ENCODE assay signal across 8 mouse cellular contexts in the genomic region with DNA sequence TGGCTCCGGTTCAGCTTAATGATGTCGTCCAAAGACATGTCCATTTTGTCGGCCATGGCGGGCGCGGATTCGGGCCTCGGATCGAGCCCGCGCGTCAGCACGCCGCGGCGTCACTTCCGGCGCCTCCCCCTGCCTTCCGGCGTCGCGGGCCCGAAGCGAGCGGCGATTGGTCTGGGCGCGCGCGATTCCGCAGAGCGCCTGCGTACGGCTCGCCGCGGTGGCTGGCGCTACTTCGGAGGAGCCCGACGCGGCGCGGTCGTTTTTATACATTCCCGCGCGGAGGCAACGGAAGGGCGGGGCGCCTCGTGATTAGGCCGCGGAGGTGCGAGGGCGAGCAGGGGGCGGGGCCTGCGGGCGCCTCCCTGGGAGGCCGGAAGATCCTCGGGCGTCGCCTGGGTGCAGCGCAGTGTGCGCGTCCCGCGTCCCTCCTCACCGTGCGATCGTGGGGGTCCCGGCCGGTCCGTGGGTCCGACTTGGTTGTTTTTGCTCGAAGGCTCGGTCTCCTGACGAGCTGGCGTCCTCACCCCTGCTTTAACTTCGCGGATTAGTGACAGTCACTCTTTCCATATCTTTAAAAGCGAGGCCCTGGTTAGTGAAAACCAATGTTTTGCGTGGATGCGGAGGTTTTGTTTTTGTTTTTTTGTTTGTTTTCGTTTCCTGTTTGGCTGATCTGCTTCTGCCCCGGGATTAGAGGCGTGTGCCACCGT. TPM values are rescaled to one million over a fixed set of nuclear protein-coding genes. Genes with fewer than 3 reads are reported as not detected.
DNase-seq lines count a peak whose midpoint lies in the region; ATAC-seq and TF ChIP-seq lines count a peak whose summit lies in the region.

Gene Alyref, minus strand, starts transcription at position 83 of the 707 bp plus-strand sequence.
Gene Anapc11, plus strand, starts transcription at position 139 of the 707 bp plus-strand sequence.

- H3K4me2 ChIP-seq in forebrain, embryonic 16.5 days (ENCODE audit: low read length) = peak within 1 kb of the TSS; percentile 85
- peak within 1 kb of the TSS; percentile 93 for H3K4me2 ChIP-seq in lung, embryonic 14.5 days

- ATAC-seq in G1E (ENCODE audit: extremely low read depth, insufficient number of reproducible peaks, low FRiP score, poor library complexity, severe bottlenecking) = peak; percentile 84
- peak; percentile 100 for ATAC-seq in forebrain, embryonic 16.5 days
- ATAC-seq in lung, embryonic 14.5 days (ENCODE audit: insufficient read depth) = peak; percentile 98

- under 1% methylated on average over 84 of the region's 88 CpGs for WGBS in forebrain, embryonic 16.5 days
- under 1% methylated on average over 87 of the region's 88 CpGs for WGBS in lung, embryonic 14.5 days
- under 1% methylated on average over 88 of the region's 88 CpGs for WGBS in olfactory bulb, adult 2 months
- under 1% methylated on average over 88 of the region's 88 CpGs for WGBS in thymus, adult 2 months

- peak; percentile 98 for DNase-seq in G1E (ENCODE audit: low spot score)
- DNase-seq in cerebellum, adult 18-20 months = peak; percentile 92 to 97
- DNase-seq in heart, postnatal 36 days = peak; percentile 95
- peak; percentile 90 to 93 for DNase-seq in layer of hippocampus, adult 2 months (ENCODE audit: low spot score in 2 of 2)
- DNase-seq in lung, embryonic 14.5 days = peak; percentile 99
- DNase-seq in thymus, adult 2 months = peak; percentile 94

- H3K27me3 ChIP-seq in G1E (ENCODE audit: insufficient read depth, low read length) = no peaks in the 10 kb centered on the region
- H3K27me3 ChIP-seq in forebrain, embryonic 16.5 days (replicated peaks; ENCODE audit: control insufficient read depth, insufficient read depth, low read length) = no peaks in the 10 kb centered on the region
- no peaks in the 10 kb centered on the region for H3K27me3 ChIP-seq in lung, embryonic 14.5 days (ENCODE audit: insufficient read depth, low read length)
- H3K27me3 ChIP-seq in thymus, adult 2 months (ENCODE audit: control insufficient read depth, insufficient read depth, low read length) = no peaks in the 10 kb centered on the region

- H3K36me3 ChIP-seq in G1E (replicated peaks) = peaks cover 77% of the 10 kb centered on the region
- peaks cover 20% of the 10 kb centered on the region for H3K36me3 ChIP-seq in forebrain, embryonic 16.5 days (ENCODE audit: control insufficient read depth, insufficient read depth)
- H3K36me3 ChIP-seq in lung, embryonic 14.5 days (ENCODE audit: insufficient read depth) = peaks cover 68% of the 10 kb centered on the region
- H3K36me3 ChIP-seq in thymus, adult 2 months (ENCODE audit: control insufficient read depth, insufficient read depth, low read length) = peaks cover 24% of the 10 kb centered on the region

- H3K27ac ChIP-seq in forebrain, embryonic 16.5 days (ENCODE audit: low read length) = peak within 1 kb of the TSS; percentile 78
- H3K27ac ChIP-seq in layer of hippocampus, adult 2 months = peak within 1 kb of the TSS; percentile 88
- H3K27ac ChIP-seq in lung, embryonic 14.5 days (ENCODE audit: low read depth) = peak within 1 kb of the TSS; percentile 92
- H3K27ac ChIP-seq in olfactory bulb, adult 2 months (ENCODE audit: insufficient read depth, low read depth, low read length) = no peak within 1 kb of the TSS; the same call in 1 of the 2 replicates
- peak within 1 kb of the TSS; percentile 55 for H3K27ac ChIP-seq in thymus, adult 2 months (ENCODE audit: control insufficient read depth, insufficient read depth, low read length)

- peak within 1 kb of the TSS; percentile 95 for H3K4me3 ChIP-seq in G1E (ENCODE audit: low read depth, low read length)
- peak within 1 kb of the TSS; percentile 93 for H3K4me3 ChIP-seq in forebrain, embryonic 16.5 days (replicated peaks; ENCODE audit: low read length)
- peak within 1 kb of the TSS; percentile 78 for H3K4me3 ChIP-seq in layer of hippocampus, adult 2 months
- H3K4me3 ChIP-seq in lung, embryonic 14.5 days (ENCODE audit: low read depth, low read length) = peak within 1 kb of the TSS; percentile 99
- peak within 1 kb of the TSS; percentile 86 for H3K4me3 ChIP-seq in olfactory bulb, adult 2 months (ENCODE audit: insufficient read depth, low read depth, low read length)
- H3K4me3 ChIP-seq in thymus, adult 2 months (ENCODE audit: control insufficient read depth, insufficient read depth, low read length) = peak within 1 kb of the TSS; percentile 85

- intact Hi-C loops in heart, postnatal 36 days (cut with DNase I) = loop anchor here (2.0 kb wide), 1 partner anchor 16 kb away; no protein-coding TSS in a partner anchor

- peak within 1 kb of the TSS; percentile 94 for H3K9ac ChIP-seq in forebrain, embryonic 16.5 days (replicated peaks; ENCODE audit: low read depth, low read length)
- peak within 1 kb of the TSS; percentile 100 for H3K9ac ChIP-seq in lung, embryonic 14.5 days

- 0 out of 2 replicates have a peak, but pooled peaks have one; percentile 58 for TF ChIP-seq POLR2A in olfactory bulb, adult 2 months (IDR thresholded peaks at IDR 0.05; ENCODE audit: insufficient read depth, low read depth, low read length)
- TF ChIP-seq POLR2A in thymus, adult 2 months (IDR thresholded peaks at IDR 0.05; ENCODE audit: control insufficient read depth, extremely low read depth, insufficient read depth, low read length, poor library complexity) = peak; percentile 83

- no peaks in the 10 kb centered on the region for H3K9me3 ChIP-seq in G1E (replicated peaks)
- H3K9me3 ChIP-seq in forebrain, embryonic 16.5 days (ENCODE audit: control insufficient read depth, low read length) = no peaks in the 10 kb centered on the region
- no peaks in the 10 kb centered on the region for H3K9me3 ChIP-seq in lung, embryonic 14.5 days (ENCODE audit: low read depth, low read length)

- H3K4me1 ChIP-seq in G1E (ENCODE audit: insufficient read depth, low read depth, low read length) = peaks cover 73% of the 10 kb centered on the region
- peaks cover 25% of the 10 kb centered on the region for H3K4me1 ChIP-seq in forebrain, embryonic 16.5 days (replicated peaks; ENCODE audit: control insufficient read depth, insufficient read depth, low read length)
- H3K4me1 ChIP-seq in lung, embryonic 14.5 days (ENCODE audit: insufficient read depth) = peaks cover 11% of the 10 kb centered on the region
- peaks cover 16% of the 10 kb centered on the region for H3K4me1 ChIP-seq in olfactory bulb, adult 2 months (ENCODE audit: control insufficient read depth, insufficient read depth, low read length)
- peaks cover 27% of the 10 kb centered on the region for H3K4me1 ChIP-seq in thymus, adult 2 months (replicated peaks; ENCODE audit: control insufficient read depth, insufficient read depth, low read length)

- TF ChIP-seq CTCF in G1E (IDR thresholded peaks at IDR 0.05; ENCODE audit: low read depth, low read length) = no peak
- TF ChIP-seq CTCF in layer of hippocampus, adult 2 months (conservative IDR thresholded peaks at IDR 0.05) = peak; percentile 28; the same call in 1 of the 2 replicates
- TF ChIP-seq CTCF in lung, embryonic 14.5 days (IDR thresholded peaks at IDR 0.05; ENCODE audit: low read depth) = no peak
- no peak for TF ChIP-seq CTCF in olfactory bulb, adult 2 months (IDR thresholded peaks at IDR 0.05; ENCODE audit: insufficient read depth, low read depth, low read length)
- TF ChIP-seq CTCF in thymus, adult 2 months (IDR thresholded peaks at IDR 0.05; ENCODE audit: borderline replicate concordance, control insufficient read depth, extremely low read depth, insufficient read depth, low read length, poor library complexity) = peak; percentile 59; the same call in 1 of the 2 replicates

RNA-seq across cellular contexts. Expression of gene Alyref, which starts in this region (rescaled TPM):
- 89.8 and 122 TPM in 2 replicates for total RNA-seq in G1E (2014; fragmentation: Nextera tagmentation)
- 270 and 280 TPM in 2 replicates for total RNA-seq in G1E (2017)
- 505 and 623 TPM in 2 replicates for polyA plus RNA-seq in G1E (2012)
- polyA plus RNA-seq in forebrain, embryonic 16.5 days (2015; fragmentation: Nextera tagmentation; extraction: Ambion mirVana) = 287 and 320 TPM in 2 replicates
- 10 to 100 TPM; 46.4 to 47.8 TPM for total RNA-seq in heart, postnatal 36 days (2021)
- 10 to 100 TPM; 58.0 to 66.8 TPM for total RNA-seq in layer of hippocampus, adult 2 months (2021)
- polyA plus RNA-seq in lung, embryonic 14.5 days (2014; fragmentation: Nextera tagmentation; extraction: Ambion mirVana) = 617 and 627 TPM in 2 replicates
- not detected in 2 replicates for polyA plus RNA-seq in olfactory bulb, adult 2 months (2012; ENCODE audit: insufficient read depth, insufficient read length, low replicate concordance, missing spikeins)
- 60.9 and 74.6 TPM in 2 replicates for polyA plus RNA-seq in thymus, adult 2 months (2012; rRNA removed)

RNA-seq across cellular contexts. Expression of gene Anapc11, which starts in this region (rescaled TPM):
- 83.1 and 83.8 TPM in 2 replicates for total RNA-seq in G1E (2014; fragmentation: Nextera tagmentation)
- 62.3 and 69.3 TPM in 2 replicates for total RNA-seq in G1E (2017)
- polyA plus RNA-seq in G1E (2012) = 176 and 212 TPM in 2 replicates
- 178 and 192 TPM in 2 replicates for polyA plus RNA-seq in forebrain, embryonic 16.5 days (2015; fragmentation: Nextera tagmentation; extraction: Ambion mirVana)
- total RNA-seq in heart, postnatal 36 days (2021) = 10 to 100 TPM; 75.6 to 87.1 TPM
- 10 to 100 TPM; 87.1 to 89.6 TPM for total RNA-seq in layer of hippocampus, adult 2 months (2021)
- 229 and 237 TPM in 2 replicates for polyA plus RNA-seq in lung, embryonic 14.5 days (2014; fragmentation: Nextera tagmentation; extraction: Ambion mirVana)
- polyA plus RNA-seq in olfactory bulb, adult 2 months (2012; ENCODE audit: insufficient read depth, insufficient read length, low replicate concordance, missing spikeins) = not detected in 2 replicates
- 127 and 140 TPM in 2 replicates for polyA plus RNA-seq in thymus, adult 2 months (2012; rRNA removed)

Comparison
In these comparisons a context has a peak if more than half of its experiments do, and no peak if none do; other contexts are left out.
1. RNA of gene Alyref (polyA plus RNA-seq): 617 to 627 TPM in lung, embryonic 14.5 days, 505 to 623 TPM in G1E, 287 to 320 TPM in forebrain, embryonic 16.5 days and 60.9 to 74.6 TPM in thymus, adult 2 months; not detected in olfactory bulb, adult 2 months; every median in the first group is over 10 times any median in the second.
2. CTCF ChIP-seq: peak in layer of hippocampus, adult 2 months (single experiment) and thymus, adult 2 months (single experiment); none in G1E (single experiment), lung, embryonic 14.5 days (single experiment) and olfactory bulb, adult 2 months (single experiment).
3. Peak in every context shown above with its lines, with median percentiles within 50 percentile points of each other: ATAC-seq, DNase-seq and H3K4me3 ChIP-seq.